Mouse (Mus musculus): ENCODE data around the gene Ttc23.

DNA sequence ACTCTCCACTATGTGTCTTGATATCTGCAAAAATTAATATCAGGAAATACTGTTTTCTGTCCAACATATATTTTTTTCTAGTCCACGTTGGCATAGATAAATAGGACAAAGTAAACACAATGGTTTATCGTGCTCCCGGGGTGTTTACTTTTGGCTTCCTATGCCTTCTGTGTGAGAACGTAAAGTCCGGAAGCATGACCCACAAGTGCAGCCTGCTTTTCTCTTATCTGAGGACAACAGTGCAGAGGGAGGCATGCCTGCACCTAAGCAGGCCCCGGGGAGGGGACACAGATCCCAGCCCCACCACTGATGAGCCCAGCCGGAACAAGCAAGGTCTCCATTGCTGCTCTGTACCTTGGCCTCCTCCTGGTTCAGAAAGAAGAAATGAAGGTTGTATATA is 63.0 kb downstream of the Ttc23 start:
- no peak for TF ChIP-seq GATA1 (IDR thresholded peaks at IDR 0.05; ENCODE audit: low read length)
- TF ChIP-seq TAL1 (IDR thresholded peaks at IDR 0.05; ENCODE audit: low read length), result no peak
